Mouse (Mus musculus): Measurements from ENCODE around the gene Ranbp6. TPM values are rescaled to one million over a fixed set of nuclear protein-coding genes. Genes with fewer than 3 reads are reported as not detected.

The Ranbp6 gene
- polyA plus RNA-seq (2012; rRNA removed) = 14.2 and 21.6 TPM in 2 replicates

- DNase-seq (ENCODE audit: low read depth) = peak; percentile 96
These were observed at the start of gene Ranbp6 for GRCm38 (mm10) chr19:29812581-29813460. TSS of gene Ranbp6 (minus strand) at chr19:29812974.

DNA sequence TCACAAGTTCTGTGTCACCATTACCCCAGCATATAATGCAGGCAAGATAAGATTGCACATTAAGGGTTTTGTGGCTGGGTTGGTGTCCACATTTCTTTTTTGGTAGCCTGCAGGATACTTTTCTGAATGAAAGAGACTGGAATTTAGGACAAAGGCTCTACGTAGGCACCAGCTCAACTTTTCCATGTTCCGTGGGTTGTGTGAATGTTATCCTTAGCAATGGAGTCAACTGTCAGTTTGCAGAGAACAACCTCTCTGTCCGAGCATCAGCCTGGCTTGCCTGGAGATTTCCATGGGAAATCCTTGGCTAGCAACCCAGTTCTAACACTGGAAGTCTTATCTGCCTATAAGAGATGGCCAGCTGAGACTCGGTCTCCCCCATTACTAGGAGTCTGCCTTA is 48.0 kb upstream of the Ranbp6 start:
- DNase-seq (ENCODE audit: low read depth) = no peak
- TF ChIP-seq POLR2A (IDR thresholded peaks at IDR 0.05; ENCODE audit: borderline replicate concordance, extremely low read depth, insufficient read depth, insufficient read length, poor library complexity, severe bottlenecking) (no peak), CTCF (IDR thresholded peaks at IDR 0.05; ENCODE audit: borderline replicate concordance, extremely low read depth, insufficient read depth, insufficient read length) (no peak)

More at GRCm38 (mm10) chr19:29812581-29813460, at the start of gene Ranbp6:
- TF ChIP-seq POLR2A (IDR thresholded peaks at IDR 0.05; ENCODE audit: borderline replicate concordance, extremely low read depth, insufficient read depth, insufficient read length, poor library complexity, severe bottlenecking) (peak; percentile 81; the same call in 1 of the 2 replicates), CTCF (IDR thresholded peaks at IDR 0.05; ENCODE audit: borderline replicate concordance, extremely low read depth, insufficient read depth, insufficient read length) (no peak)

GRCm38 (mm10) chr19:29857267-29857666 is 44.5 kb upstream of the Ranbp6 start:
- DNase-seq (ENCODE audit: low read depth) = no peak
- TF ChIP-seq POLR2A (IDR thresholded peaks at IDR 0.05; ENCODE audit: borderline replicate concordance, extremely low read depth, insufficient read depth, insufficient read length, poor library complexity, severe bottlenecking) (no peak), CTCF (IDR thresholded peaks at IDR 0.05; ENCODE audit: borderline replicate concordance, extremely low read depth, insufficient read depth, insufficient read length) (no peak)

DNA sequence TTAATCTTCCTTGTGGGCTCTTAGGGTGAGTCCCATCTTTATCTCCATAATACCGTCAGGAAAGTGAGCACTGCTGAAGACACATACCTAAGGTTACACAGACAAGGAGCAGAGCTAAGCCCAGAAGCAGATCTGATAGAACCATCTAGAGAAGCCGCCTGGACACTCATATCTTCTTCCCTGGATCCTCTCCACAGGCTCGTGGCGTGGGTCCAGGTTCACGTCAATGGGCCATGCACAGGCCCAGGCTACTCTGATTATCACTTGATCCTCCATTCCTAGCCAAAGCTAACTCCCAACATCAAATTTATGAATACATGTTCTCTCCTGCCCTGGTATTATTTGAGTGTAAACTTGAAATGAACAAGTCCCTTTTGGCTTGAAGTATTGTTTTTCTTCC is 40.9 kb upstream of the Ranbp6 start:
- no peak for DNase-seq (ENCODE audit: low read depth)
- TF ChIP-seq POLR2A (IDR thresholded peaks at IDR 0.05; ENCODE audit: borderline replicate concordance, extremely low read depth, insufficient read depth, insufficient read length, poor library complexity, severe bottlenecking) = no peak
- TF ChIP-seq CTCF (IDR thresholded peaks at IDR 0.05; ENCODE audit: borderline replicate concordance, extremely low read depth, insufficient read depth, insufficient read length) = no peak

DNA sequence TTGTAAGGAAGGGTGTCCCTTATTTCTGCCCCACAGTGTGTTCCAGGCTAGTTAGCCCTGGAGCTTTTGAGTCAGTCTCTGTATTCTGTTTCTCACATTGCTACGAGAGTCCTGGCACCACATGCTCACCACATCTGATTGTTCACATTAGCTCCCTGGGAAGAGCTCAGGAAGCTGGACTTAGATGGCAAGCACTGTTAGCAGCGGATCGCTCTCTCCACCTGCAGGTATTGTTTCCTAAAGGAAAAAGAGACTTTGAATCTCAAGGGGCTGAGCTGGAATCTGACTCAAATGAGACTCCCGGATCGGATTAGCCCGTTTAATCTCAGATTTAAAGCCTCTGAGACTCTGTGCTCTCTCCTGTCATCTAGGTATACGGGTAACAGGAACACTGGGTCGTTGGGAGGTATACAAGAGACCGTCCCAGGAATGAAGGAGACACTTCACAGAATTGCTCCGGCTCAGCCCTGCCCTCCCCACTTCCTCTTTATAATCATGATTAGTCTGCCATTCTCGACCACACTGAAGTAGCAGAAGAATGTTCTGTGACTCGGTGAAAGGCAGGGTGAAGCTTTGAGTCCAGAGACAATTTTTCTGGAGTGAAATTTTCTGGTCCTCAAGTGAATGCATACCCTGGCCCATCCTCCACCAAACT is 38.4 kb upstream of the Ranbp6 start:
- peak; percentile 20 for DNase-seq (ENCODE audit: low read depth)
- TF ChIP-seq CTCF (IDR thresholded peaks at IDR 0.05; ENCODE audit: borderline replicate concordance, extremely low read depth, insufficient read depth, insufficient read length) = no peak
- no peak for TF ChIP-seq POLR2A (IDR thresholded peaks at IDR 0.05; ENCODE audit: borderline replicate concordance, extremely low read depth, insufficient read depth, insufficient read length, poor library complexity, severe bottlenecking)

- no peak for DNase-seq (ENCODE audit: low read depth)
- no peak for TF ChIP-seq POLR2A (IDR thresholded peaks at IDR 0.05; ENCODE audit: borderline replicate concordance, extremely low read depth, insufficient read depth, insufficient read length, poor library complexity, severe bottlenecking)
- no peak for TF ChIP-seq CTCF (IDR thresholded peaks at IDR 0.05; ENCODE audit: borderline replicate concordance, extremely low read depth, insufficient read depth, insufficient read length)
These were observed 37.3 kb upstream of the Ranbp6 start for GRCm38 (mm10) chr19:29849924-29850551.

- DNase-seq (ENCODE audit: low read depth) = peak; percentile 92
- TF ChIP-seq CTCF (IDR thresholded peaks at IDR 0.05; ENCODE audit: borderline replicate concordance, extremely low read depth, insufficient read depth, insufficient read length) (no peak), POLR2A (IDR thresholded peaks at IDR 0.05; ENCODE audit: borderline replicate concordance, extremely low read depth, insufficient read depth, insufficient read length, poor library complexity, severe bottlenecking) (no peak)
These were observed 31.4 kb upstream of the Ranbp6 start for GRCm38 (mm10) chr19:29844036-29844661.

GRCm38 (mm10) chr19:29843641-29844035 is 30.9 kb upstream of the Ranbp6 start:
- TF ChIP-seq CTCF (IDR thresholded peaks at IDR 0.05; ENCODE audit: borderline replicate concordance, extremely low read depth, insufficient read depth, insufficient read length) = no peak
- TF ChIP-seq POLR2A (IDR thresholded peaks at IDR 0.05; ENCODE audit: borderline replicate concordance, extremely low read depth, insufficient read depth, insufficient read length, poor library complexity, severe bottlenecking) = no peak
- peak; percentile 84 for DNase-seq (ENCODE audit: low read depth)

DNA sequence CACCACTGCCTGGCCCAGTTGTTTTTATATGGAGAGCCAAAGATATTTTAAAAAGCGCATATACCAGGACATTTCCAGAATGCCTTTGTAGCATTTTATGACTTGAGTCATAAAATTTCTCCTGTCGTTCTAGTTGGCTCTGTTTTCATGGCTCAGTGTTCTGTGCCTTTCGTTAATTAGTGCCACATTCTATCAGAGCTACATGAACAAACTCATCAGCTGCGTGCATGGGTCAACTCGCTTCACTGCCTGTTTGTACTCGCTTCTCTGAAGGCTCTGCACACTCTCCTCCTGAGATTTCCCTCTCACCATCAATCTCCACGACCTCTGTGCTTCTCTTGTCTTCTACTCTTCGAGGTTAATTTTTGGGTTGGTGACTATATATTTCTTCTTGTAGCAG is 30.2 kb upstream of the Ranbp6 start:
- no peak for TF ChIP-seq POLR2A (IDR thresholded peaks at IDR 0.05; ENCODE audit: borderline replicate concordance, extremely low read depth, insufficient read depth, insufficient read length, poor library complexity, severe bottlenecking)
- no peak for TF ChIP-seq CTCF (IDR thresholded peaks at IDR 0.05; ENCODE audit: borderline replicate concordance, extremely low read depth, insufficient read depth, insufficient read length)
- peak; percentile 39 for DNase-seq (ENCODE audit: low read depth)

DNA sequence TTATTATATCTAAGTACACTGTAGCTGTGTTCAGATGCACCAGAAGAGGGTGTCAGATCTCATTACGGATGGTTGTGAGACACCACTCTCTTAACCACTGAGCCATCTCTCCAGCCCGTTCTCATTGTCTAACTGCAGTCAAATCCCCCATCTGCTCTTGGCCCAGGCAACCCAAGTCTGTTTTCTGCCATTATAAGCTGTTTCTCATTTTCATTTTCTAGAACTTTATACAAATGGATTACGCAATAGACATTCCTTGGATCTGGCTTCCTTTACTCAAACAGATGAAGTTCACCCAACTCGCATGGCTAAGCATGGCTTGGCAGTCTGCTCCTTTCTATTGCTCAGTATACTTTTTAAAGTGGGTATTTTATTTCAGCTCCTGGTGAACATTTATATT is 27.9 kb upstream of the Ranbp6 start:
- DNase-seq (ENCODE audit: low read depth) = no peak
- no peak for TF ChIP-seq POLR2A (IDR thresholded peaks at IDR 0.05; ENCODE audit: borderline replicate concordance, extremely low read depth, insufficient read depth, insufficient read length, poor library complexity, severe bottlenecking)
- no peak for TF ChIP-seq CTCF (IDR thresholded peaks at IDR 0.05; ENCODE audit: borderline replicate concordance, extremely low read depth, insufficient read depth, insufficient read length)

Measured in brain, embryonic 14.5 days (tissue).